Mouse (Mus musculus): Measurements from ENCODE around the gene Fuca1. TPM values are rescaled to one million over a fixed set of nuclear protein-coding genes. Genes with fewer than 3 reads are reported as not detected.
"Not testable (repeated sequence)": the region's sequence is repeated elsewhere in the genome, so short reads cannot be mapped to it uniquely, and the experiment has no call there.

Fuca1 gene
- polyA plus RNA-seq, 1 experiment from 2014 or later: 71.8 TPM

DNA sequence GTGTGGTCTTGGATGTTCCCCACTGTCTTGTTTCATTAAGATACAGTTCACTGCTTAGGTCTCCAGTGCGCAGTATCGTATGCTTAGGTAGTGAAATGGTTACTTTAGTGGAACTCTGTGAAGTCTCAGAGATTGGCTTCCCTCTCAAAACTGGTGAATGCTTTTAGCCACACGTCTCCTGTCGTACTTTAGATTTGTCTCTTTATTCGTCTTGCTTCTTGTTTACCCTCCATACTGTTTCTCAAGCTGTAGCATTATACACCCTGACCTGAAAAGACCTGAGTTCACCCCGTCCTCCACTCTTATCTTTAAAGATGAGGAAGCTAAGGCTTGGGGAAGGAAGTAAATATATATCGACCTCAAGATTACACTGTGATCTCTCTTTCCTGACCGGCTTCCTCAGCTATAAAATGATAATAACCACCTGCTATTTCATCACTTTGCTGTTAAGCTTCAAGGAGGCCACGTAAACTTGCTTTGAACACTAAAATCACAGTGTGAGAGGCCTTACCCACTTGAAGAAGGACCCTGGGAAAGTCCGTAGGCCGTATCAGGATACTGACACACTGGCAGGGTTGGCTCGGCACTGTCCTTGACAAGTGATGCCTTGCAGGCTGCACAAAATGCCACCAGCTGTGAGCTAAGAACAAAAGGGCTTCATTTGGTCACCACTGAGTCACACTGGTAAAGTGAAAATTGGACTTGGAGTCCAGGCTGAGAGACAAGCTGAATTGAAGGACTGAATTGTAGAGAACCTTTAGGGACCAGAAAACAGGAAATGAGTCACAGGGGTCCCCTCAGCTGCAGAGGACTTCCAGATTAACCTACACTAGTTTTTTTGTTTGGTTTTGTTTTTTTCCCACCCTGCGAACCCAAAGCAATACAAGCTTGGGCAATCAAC lies 52.6 kb downstream of the Fuca1 start:
- H3K36me3 ChIP-seq: peaks cover 60% of the 10 kb centered on the region
- peak overlapping the region; percentile 97; the same call in 1 of the 2 replicates for H3K9ac ChIP-seq
- H3K9me3 ChIP-seq (replicated peaks): no peaks in the 10 kb centered on the region
- peak overlapping the region; percentile 83; the same call in 1 of the 2 replicates for H3K27ac ChIP-seq
- 64% methylated on average over 13 of the region's 13 CpGs for WGBS
- no peak for ATAC-seq (replicated peaks; ENCODE audit: low FRiP score)
- peak overlapping the region; percentile 89 for H3K4me2 ChIP-seq
- no peaks in the 10 kb centered on the region for H3K27me3 ChIP-seq
- H3K4me1 ChIP-seq: peaks cover 22% of the 10 kb centered on the region
- peak overlapping the region; percentile 99 for H3K4me3 ChIP-seq (replicated peaks)

DNA sequence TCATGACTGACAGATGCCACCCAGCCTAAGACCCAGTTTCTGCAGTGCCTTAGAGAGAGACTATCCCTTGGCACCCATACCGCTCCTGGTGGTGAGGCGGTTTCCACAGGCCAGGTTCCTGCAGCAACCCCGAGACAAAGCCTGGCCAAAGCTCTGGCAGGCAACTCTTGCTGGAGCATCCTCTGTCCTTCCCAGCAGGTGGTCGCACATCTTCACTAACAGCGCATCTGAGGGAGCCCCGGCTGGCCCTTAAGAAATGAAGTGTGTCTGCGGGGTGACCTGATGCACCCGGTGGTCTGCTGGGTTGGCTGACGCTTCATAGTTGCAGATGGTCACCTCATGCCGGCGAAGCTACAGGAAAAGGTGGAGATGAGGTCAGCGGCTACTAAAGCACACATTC lies 55.6 kb downstream of the Fuca1 start:
- peaks cover 54% of the 10 kb centered on the region for H3K36me3 ChIP-seq
- WGBS: 94% methylated on average over 12 of the region's 12 CpGs

DNA sequence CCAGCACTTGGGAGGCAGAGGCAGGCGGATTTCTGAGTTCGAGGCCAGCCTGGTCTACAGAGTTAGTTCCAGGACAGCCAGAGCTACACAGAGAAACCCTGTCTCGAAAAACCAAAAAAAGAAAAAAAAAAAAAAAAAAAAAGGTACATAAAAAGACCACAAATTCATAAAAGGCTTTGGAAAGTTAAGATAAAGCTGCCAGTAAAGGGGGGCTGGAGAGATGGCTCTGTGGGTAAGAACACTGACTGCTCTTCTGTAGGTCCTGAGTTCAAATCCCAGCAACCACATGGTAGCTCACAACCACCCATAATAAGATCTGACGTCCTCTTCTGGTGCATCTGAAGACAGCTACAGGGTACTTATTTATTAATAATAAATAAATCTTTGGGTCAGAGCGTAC lies 59.7 kb downstream of the Fuca1 start:
- not testable (repeated sequence) for ATAC-seq (replicated peaks; ENCODE audit: low FRiP score); H3K9ac ChIP-seq; H3K4me3 ChIP-seq (replicated peaks); H3K4me1 ChIP-seq; H3K9me3 ChIP-seq (replicated peaks); H3K27me3 ChIP-seq; H3K27ac ChIP-seq; H3K4me2 ChIP-seq
- peaks cover 81% of the 10 kb centered on the region for H3K36me3 ChIP-seq
- WGBS: 92% methylated on average over 5 of the region's 5 CpGs

More for the DNA sequence above, 55.6 kb downstream of the Fuca1 start:
- H3K9me3 ChIP-seq (replicated peaks): no peaks in the 10 kb centered on the region
- no peak overlapping the region for H3K4me2 ChIP-seq
- ATAC-seq (replicated peaks; ENCODE audit: low FRiP score): no peak
- no peaks in the 10 kb centered on the region for H3K27me3 ChIP-seq
- no peak overlapping the region for H3K9ac ChIP-seq
- H3K4me3 ChIP-seq (replicated peaks): no peak overlapping the region
- peaks cover 16% of the 10 kb centered on the region for H3K4me1 ChIP-seq
- no peak overlapping the region for H3K27ac ChIP-seq

DNA sequence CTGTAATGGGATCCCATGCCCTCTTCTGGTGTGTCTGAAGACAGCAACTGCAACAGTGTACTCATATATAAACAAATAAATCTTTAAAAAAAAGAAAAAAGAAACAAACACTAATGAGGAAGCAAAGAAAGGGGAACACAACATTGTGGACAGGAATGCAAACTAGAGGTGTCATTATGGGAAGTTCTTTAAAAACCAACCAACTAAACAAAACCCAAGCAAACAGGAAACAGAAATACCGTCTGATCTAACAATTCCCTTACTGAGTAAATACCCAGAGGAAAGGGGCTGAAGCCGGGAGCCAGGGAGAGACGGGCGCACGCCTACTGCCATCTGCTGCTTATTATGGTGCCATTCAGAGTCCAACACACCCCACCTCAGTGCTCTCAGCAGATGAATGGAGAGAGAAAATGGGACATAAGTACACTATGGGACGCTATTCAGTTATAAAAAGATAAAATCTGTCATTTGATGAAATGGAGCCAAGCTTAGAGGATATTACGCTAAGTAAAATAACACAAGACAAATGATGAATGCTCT lies 61.1 kb downstream of the Fuca1 start:
- no peak overlapping the region for H3K4me2 ChIP-seq
- WGBS: 85% methylated on average over 7 of the region's 7 CpGs
- ATAC-seq (replicated peaks; ENCODE audit: low FRiP score): no peak

DNA sequence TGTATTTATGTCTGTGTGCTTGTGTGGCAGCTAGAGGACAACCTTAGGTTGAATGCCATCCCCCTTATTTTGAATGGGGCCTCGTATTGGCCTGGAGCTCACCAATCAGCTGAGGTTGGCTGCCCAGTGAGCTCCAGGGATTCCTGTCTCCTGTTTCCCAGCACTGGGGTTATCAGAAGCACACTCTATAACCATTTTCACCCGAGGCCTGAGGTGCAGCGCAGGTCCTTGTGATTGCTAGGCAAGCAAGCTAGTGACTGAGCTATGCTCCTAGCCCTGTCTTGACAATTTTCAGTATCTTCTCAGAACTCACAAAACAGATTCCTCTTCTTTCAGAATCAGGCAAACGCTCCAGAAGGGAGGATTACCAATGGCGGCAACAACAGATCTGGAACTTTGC lies 64.0 kb downstream of the Fuca1 start:
- no peaks in the 10 kb centered on the region for H3K27me3 ChIP-seq
- H3K9me3 ChIP-seq (replicated peaks): no peaks in the 10 kb centered on the region
- H3K4me3 ChIP-seq (replicated peaks): no peak overlapping the region
- peaks cover 28% of the 10 kb centered on the region for H3K4me1 ChIP-seq
- H3K27ac ChIP-seq: no peak overlapping the region
- 88% methylated on average over 5 of the region's 5 CpGs for WGBS
- ATAC-seq (replicated peaks; ENCODE audit: low FRiP score): no peak
- no peak overlapping the region for H3K9ac ChIP-seq
- H3K36me3 ChIP-seq: peaks cover 48% of the 10 kb centered on the region
- H3K4me2 ChIP-seq: no peak overlapping the region

More for the DNA sequence above, 61.1 kb downstream of the Fuca1 start:
- peaks cover 19% of the 10 kb centered on the region for H3K4me1 ChIP-seq
- H3K36me3 ChIP-seq: peaks cover 70% of the 10 kb centered on the region
- H3K27me3 ChIP-seq: no peaks in the 10 kb centered on the region
- no peak overlapping the region for H3K9ac ChIP-seq
- H3K4me3 ChIP-seq (replicated peaks): no peak overlapping the region
- no peak overlapping the region for H3K27ac ChIP-seq
- no peaks in the 10 kb centered on the region for H3K9me3 ChIP-seq (replicated peaks)

DNA sequence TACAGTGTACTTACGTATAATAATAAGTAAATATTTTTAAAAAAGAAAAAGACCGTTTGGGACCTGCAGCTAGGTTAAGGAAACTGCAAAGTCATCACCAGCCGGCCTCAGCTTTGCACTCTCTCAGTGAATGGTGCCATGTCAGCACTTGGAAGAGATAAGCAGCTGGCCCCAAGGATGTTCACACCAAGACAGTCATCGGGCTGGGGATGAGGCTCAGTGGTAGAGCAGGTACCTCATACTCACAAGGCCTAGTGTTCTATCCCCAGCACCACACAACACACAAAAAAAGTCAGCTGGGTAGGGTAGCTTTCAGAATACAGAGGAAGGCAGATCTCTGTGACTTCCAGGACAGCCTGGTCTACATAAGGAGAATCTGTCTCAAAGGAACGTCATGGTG lies 64.7 kb downstream of the Fuca1 start:
- Histone ChIP-seq H3K9me3 (replicated peaks) (no peaks in the 10 kb centered on the region), H3K4me2 (no peak overlapping the region), H3K4me1 (peaks cover 28% of the 10 kb centered on the region), H3K36me3 (peaks cover 48% of the 10 kb centered on the region), H3K9ac (no peak overlapping the region), H3K27me3 (no peaks in the 10 kb centered on the region), H3K4me3 (replicated peaks) (0 out of 2 replicates have a peak overlapping the region, but pooled peaks have one; percentile 97), H3K27ac (no peak overlapping the region)
- 92% methylated on average over 5 of the region's 5 CpGs for WGBS
- no peak for ATAC-seq (replicated peaks; ENCODE audit: low FRiP score)

DNA sequence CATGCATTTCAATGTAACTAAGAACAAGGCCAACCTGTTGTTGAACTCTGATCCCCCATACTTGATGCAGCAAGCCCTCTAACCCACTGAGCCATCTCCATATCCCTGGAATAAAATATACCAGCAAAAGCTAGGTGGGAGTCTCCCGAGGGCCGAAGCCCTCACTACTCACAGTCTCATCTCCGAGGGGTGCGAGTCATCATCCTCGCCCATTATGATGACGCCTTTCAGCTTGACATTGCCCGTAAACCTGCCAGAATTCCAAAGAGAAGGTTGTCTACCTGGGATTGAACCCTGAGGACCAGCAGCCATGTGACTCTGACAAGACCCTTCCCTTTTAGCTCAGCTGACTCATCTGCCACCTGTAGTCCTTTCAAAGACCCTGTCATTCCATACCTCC lies 65.2 kb downstream of the Fuca1 start:
- Histone ChIP-seq H3K9me3 (replicated peaks) (no peaks in the 10 kb centered on the region), H3K4me1 (peaks cover 28% of the 10 kb centered on the region), H3K27ac (no peak overlapping the region), H3K9ac (peak overlapping the region; percentile 99), H3K27me3 (no peaks in the 10 kb centered on the region), H3K4me2 (peak overlapping the region; percentile 71), H3K36me3 (peaks cover 44% of the 10 kb centered on the region), H3K4me3 (replicated peaks) (peak overlapping the region; percentile 97)
- 85% methylated on average over 7 of the region's 7 CpGs for WGBS
- no peak for ATAC-seq (replicated peaks; ENCODE audit: low FRiP score)

DNA sequence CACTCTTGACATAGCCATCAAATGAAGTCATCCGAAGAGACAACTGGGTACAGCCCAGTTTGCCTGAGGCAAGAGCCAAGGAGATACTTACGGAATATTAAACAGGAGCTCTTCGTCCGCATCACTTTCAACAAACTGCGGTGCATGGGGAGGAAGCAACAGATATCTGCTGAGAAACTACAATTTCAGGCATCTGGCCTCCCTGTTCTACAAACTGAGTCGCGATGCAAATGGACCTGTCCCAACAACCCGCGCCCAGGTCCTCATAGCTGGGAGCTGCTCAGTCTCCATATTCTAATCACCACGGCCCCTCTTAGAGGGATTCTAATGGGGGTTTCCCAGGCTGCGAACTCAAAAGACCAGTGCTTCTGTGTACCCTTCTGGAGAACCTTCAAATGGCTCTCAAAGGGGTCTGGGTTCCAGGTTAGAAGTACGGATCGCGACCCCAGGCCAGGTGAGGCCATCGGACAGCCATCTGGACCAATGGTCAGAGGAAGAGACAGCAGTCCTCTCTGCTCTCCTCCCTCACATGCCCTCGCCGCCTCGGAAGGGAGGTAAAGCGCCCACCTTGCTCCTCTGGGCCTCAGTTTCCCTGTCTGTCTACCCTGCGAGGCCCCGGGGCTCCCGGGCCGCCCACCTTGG lies 65.9 kb downstream of the Fuca1 start:
- Histone ChIP-seq H3K4me2 (peak overlapping the region; percentile 71), H3K27me3 (no peaks in the 10 kb centered on the region), H3K27ac (peak overlapping the region; percentile 95), H3K4me1 (peaks cover 28% of the 10 kb centered on the region), H3K9me3 (replicated peaks) (no peaks in the 10 kb centered on the region), H3K36me3 (peaks cover 38% of the 10 kb centered on the region), H3K9ac (peak overlapping the region; percentile 99), H3K4me3 (replicated peaks) (peak overlapping the region; percentile 97)
- WGBS: 7% methylated on average over 23 of the region's 23 CpGs
- ATAC-seq (replicated peaks; ENCODE audit: low FRiP score): no peak; the same call in none of the 2 replicates

DNA sequence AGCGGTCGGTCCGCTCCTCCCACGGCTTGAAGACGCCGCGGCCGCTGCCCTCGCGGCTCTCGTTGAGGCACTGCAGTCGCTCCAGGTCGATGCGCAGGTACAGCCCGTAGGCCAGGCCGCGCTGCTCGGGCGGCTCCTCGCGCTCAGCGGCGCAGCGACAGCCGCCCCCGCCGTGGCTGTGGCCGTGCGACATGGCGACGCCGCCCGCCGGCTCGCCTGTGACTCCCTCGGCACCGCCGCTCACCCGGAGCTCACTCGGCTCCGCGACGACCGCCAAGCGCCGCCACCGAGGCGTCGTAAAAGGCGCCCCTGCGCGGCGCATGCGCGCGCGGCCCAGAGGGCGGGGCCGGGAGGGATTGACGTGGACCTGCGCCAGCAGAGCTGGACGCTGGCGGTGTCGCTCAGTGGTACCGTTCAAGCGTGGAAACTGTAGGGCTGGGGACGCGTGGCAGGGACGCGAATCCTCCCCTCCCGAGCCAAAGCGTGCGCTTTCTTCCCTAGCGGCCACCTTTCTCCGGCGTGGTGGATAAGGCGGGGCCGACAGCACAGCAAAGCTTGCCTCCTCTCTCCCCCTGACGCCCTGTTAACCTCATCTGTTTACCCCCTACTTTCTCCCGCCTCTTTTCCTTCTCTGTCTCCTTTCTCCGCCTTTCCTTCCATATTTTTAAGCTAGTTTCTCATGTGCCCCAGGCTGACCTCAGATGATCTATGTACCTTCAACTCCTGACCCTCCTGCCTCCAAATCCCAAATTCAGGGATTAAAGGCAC lies 66.6 kb downstream of the Fuca1 start, which contains the start of gene Pithd1:
Pithd1 (minus strand) TSS at position 322 of the 768 bp plus-strand sequence.
- H3K36me3 ChIP-seq: peaks cover 31% of the 10 kb centered on the region
- H3K4me1 ChIP-seq: peaks cover 28% of the 10 kb centered on the region
- peak within 1 kb of the TSS; percentile 95 for H3K27ac ChIP-seq
- no peaks in the 10 kb centered on the region for H3K9me3 ChIP-seq (replicated peaks)
- under 1% methylated on average over 81 of the region's 81 CpGs for WGBS
- ATAC-seq (replicated peaks; ENCODE audit: low FRiP score): peak; percentile 91
- peak within 1 kb of the TSS; percentile 71 for H3K4me2 ChIP-seq
- H3K4me3 ChIP-seq (replicated peaks): peak within 1 kb of the TSS; percentile 97
- peak within 1 kb of the TSS; percentile 99 for H3K9ac ChIP-seq
- no peaks in the 10 kb centered on the region for H3K27me3 ChIP-seq

DNA sequence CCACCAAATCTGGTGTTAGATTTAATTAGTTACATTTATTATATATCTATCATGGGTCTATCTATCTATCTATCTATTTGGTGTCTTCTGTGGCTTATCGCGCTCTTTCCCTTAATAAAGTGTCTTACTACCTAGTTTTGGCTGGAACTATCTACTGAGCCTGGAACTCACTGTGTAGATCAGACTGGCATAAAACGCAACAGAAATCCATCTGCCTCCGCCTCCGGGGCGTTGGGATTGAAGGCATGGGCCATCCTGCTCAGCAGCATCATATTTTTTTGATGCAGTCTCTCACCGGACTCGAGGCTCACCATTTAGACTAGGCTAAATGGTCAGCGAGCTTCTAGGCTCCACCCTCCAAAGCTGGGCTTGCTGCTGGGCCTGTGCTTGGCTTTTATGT lies 67.2 kb downstream of the Fuca1 start:
- Histone ChIP-seq H3K9me3 (replicated peaks) (no peaks in the 10 kb centered on the region), H3K4me3 (replicated peaks) (peak overlapping the region; percentile 97), H3K27me3 (no peaks in the 10 kb centered on the region), H3K4me2 (peak overlapping the region; percentile 71), H3K27ac (peak overlapping the region; percentile 95), H3K36me3 (peaks cover 27% of the 10 kb centered on the region), H3K4me1 (peaks cover 28% of the 10 kb centered on the region), H3K9ac (peak overlapping the region; percentile 99)
- 70% methylated on average over 9 of the region's 9 CpGs for WGBS
- no peak for ATAC-seq (replicated peaks; ENCODE audit: low FRiP score)
